Mouse (Mus musculus) adrenal gland, postnatal 10 days (tissue): ENCODE results near the gene Kif18b. TPM values are rescaled to one million over a fixed set of nuclear protein-coding genes. Genes with fewer than 3 reads are reported as not detected.
A peak's percentile ranks its signal among the peaks of the same experiment; 100 is the strongest.

Source experiments
- DNase-seq: peaks from one replicate; pipeline ENCODE4 v3.0.0; 2021; ENCODE audit warnings: mixed read lengths
- total RNA-seq, 2 experiments: library from RNA; stranded (reverse); gene quantifications; 2 replicates each; pipeline ENCODE4 v1.2.3; 2021

Gene Kif18b
- total RNA-seq, 2 experiments from 2014 or later: 6.9 to 10.4 TPM

DNA sequence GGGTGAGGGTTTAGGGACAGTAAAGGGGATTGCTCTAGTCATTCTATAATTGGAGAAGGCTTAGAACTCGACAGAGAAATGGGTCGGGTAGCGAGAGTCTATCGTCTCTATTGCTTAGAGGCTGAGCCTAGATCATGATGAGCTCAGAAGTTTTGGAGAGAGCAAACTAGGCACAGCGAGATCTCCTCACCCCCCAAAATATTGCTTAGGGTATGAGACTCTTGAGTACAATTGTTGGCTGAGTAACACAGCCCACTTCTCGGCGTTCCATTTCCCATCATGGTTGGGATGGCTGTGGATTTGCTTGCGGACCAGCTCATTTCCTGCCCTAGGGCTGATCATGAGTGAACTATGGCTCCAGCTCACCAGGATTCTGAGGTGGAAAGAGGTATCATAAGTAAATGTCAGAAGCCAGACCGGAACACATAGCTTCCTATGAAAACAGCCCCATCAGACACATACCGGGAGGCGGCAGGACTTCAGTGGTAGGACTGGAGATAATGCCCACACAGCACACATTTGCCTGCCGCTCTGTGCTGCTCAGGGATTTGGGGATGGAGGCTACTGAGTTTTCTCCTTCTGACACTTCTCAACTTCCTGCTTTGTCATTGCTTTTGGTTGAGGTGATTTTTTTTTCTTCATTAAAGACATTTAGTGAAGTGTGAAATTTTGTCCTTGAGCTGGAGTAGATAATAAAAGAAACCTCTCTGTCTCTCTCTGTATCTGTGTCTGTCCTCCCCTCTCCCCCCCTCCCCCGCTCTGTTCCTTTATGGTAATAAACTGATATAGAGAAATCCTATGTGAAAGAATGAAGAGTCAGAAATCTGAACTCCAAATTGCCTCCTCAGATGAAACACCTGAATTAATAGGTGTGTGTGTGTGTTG lies 43.4 kb downstream of the Kif18b start:
- DNase-seq: no peak

DNA sequence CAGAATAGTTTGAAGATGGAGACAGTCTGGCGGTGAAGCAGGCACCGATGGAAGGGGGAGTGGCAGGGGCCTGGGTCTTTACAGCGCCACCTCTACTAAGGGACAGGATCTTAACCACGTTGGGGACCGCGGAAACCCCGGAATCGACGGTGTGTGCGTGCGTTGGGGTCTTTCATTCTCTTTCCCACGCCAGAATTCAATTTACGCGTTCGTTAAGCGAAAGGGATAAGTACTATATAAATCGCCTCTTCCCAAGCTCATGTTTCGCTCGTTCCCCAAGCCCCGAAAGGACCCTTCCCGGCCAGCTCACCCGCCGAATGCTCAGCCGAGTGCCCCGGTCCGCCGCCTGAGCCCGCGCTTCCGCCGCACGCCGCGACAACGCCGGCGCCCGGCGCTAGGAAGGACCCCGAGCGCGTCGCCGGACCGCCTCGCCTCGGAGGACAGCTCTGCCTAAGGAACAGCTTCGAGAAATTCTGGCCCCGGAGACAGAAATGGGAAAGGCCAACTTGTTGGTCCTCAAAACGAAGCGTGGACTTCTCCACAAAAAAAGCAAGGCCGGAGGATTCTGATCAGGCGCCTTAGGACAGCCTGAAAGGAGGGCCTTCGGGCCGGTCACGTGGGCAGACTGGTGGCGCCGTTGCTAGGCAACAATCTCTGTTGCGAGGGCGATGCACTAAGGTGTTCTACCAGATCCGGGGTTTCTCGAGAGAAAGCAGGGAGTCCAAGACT lies 44.2 kb downstream of the Kif18b start, which contains the start of the genes Eftud2 and Ccdc103:
TSS of gene Eftud2 (minus strand) at position 401 of the 729 bp plus-strand sequence.
TSS of gene Ccdc103 (plus strand) at position 620 of the 729 bp plus-strand sequence.
- DNase-seq: peak; percentile 94

DNA sequence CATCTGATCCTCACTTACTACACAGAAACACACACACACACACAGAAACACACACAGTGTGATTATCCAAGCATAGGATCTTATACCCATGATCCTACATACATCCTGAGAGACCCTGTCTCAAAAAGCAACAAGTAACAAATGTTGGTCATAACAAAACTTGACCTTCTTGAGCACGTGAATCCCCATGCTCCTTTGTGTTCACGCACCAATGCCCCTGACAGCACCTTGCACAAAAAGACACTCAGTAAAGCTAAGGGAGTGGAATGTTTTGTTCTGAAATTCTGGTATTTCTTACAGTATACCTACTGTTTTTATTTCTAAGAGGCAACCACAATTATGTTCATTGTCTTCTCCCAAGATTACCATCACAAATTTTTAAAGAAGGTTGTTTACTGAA lies 45.4 kb downstream of the Kif18b start:
- DNase-seq: no peak

DNA sequence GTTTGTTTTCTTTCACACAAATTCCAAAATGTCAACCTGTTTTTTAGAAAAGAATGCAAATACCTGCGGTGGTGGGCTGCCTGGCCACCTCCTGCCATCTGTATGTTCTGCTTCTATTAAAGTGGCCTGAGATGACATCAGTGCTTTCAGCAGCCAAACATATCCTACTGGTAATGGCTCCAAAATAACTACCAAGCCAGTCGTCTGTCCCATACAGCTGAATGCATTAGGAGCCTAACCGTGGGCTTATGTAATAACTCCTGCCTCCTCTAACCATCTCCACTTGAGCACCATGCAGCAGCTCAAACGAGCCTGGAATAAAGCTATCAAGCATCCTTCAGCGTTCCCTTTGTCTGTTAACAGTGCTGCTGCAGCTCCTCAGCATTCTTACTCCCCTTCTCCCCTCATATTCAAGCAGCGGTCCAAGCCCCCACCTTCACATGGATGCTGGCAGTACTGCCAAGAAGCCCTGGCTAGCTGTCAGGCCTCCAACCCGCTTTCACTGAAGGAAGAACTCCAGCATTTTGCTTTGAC lies 50.1 kb downstream of the Kif18b start:
- DNase-seq: no peak

DNA sequence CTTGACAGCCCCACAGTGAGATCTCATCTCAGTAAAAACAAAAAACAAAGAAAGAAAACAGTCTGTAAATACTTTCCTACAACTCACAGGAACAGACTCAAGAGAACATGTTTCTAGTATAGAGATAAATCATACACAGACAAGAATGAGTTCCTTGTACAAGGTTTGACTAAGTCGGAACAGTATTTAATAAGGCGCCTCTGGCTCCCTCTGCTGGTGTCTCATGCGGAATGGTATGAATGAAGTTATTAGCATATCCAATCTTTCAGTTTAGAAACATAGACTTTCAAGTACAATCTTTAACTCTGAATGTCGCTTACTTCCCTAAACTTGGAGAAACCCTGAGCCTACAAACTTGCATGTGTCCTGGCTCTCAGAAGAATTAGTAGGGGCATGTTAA lies 60.7 kb downstream of the Kif18b start:
- DNase-seq: peak; percentile 80

DNA sequence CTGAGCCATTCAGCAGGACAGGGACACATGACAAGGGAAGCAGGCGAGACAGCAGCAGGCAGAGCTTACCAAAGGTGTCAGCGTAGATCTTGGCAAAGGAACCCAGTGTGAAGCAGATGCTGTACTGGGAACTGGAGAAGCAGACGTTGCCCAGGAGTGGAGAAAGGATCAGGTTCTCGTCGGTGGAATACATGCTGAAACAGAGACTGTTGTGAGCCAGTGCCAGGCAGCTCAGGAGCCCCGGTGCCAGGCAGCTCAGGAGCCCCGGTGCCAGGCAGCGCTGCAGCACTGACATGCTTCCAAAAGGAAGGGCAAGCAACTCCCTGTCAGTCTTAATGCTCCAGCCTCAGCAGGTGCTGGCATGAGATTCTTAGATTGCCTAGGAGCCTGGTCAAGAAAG lies 65.0 kb downstream of the Kif18b start:
- no peak for DNase-seq

DNA sequence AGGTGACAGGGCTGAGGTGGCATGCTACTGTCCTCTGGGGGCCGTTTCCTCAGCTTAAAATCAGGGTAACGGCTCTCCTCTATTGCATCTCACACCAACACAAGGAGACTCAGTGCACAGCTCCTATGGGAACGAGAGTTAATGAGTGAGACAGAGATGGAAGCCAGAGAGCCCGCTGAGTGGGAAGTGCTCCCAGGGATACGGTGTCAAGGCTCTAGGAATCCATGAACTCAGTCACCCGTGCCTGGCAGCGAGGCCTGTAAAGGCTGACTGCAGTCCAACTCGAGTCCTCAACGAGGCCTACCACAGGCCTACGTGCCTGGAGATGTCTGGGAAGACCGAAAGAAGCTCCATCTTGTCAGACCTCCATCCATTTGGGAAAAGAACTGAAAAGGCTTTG lies 66.0 kb downstream of the Kif18b start:
- DNase-seq: no peak

DNA sequence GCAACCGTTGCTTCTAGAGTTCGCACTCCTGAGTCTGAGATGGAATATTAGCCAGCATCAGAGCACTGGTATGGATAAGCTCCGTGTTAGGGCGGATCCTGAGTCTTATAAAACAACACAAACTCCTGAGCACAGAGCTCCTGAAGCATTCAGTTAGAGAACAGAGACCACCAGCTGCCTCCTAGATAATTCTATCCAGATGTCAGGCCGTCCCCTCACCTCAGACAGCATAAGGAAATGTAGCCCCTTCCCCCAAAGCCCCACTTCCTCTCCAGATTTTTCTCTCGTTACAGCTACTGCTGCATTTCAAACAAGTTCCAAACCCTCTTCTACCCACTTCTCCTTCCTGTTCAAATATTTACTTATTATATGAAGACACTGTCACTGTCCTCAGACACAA lies 69.0 kb downstream of the Kif18b start:
- no peak for DNase-seq

Other genes with a start within 250 kb of the Kif18b start
- gene Ccdc43, start 227.3 kb downstream of the Kif18b start, total RNA-seq: 10 to 100 TPM; 20.7 to 23.6 TPM
- gene Adam11, start 163.7 kb downstream of the Kif18b start, total RNA-seq: 10 to 100 TPM; 18.6 to 45.3 TPM
- 10 to 100 TPM; 24.4 to 27.6 TPM for gene Gjc1, start 105.4 kb downstream of the Kif18b start, total RNA-seq
- gene Higd1b, start 89.3 kb downstream of the Kif18b start, total RNA-seq: 1 to 10 TPM; 2.3 to 3.3 TPM
- gene Eftud2, start 44.1 kb downstream of the Kif18b start, total RNA-seq: 10 to 100 TPM; 67.6 to 87.0 TPM
- under 1 TPM; 0.21 to 0.27 TPM for gene Ccdc103, start 43.9 kb downstream of the Kif18b start, total RNA-seq
- not detected for gene Fam187a, start 40.0 kb downstream of the Kif18b start, total RNA-seq
- under 1 TPM; 0.90 to 0.91 TPM for gene Gfap, start 24.2 kb downstream of the Kif18b start, total RNA-seq
- gene C1ql1, start 21.6 kb upstream of the Kif18b start, total RNA-seq: 10 to 100 TPM; 31.9 to 34.6 TPM
- gene Nmt1, start 103.1 kb upstream of the Kif18b start, total RNA-seq: 10 to 100 TPM; 81.8 to 85.9 TPM
- 10 to 100 TPM; 65.6 to 74.8 TPM for gene Dcakd, start 103.2 kb upstream of the Kif18b start, total RNA-seq
- 10 to 100 TPM in 1 of 2 experiments, 1 to 10 TPM in 1; 8.7 to 11.0 TPM for gene Plcd3, start 176.5 kb upstream of the Kif18b start, total RNA-seq
- gene Acbd4, start 176.6 kb upstream of the Kif18b start, total RNA-seq: 10 to 100 TPM; 81.0 to 94.7 TPM
- gene Hexim1, start 191.1 kb upstream of the Kif18b start, total RNA-seq: 10 to 100 TPM; 49.6 to 50.1 TPM
- gene Hexim2, start 207.3 kb upstream of the Kif18b start, total RNA-seq: 1 to 10 TPM; 4.8 to 8.9 TPM
- 10 to 100 TPM; 17.7 to 20.5 TPM for gene Fmnl1, start 246.0 kb upstream of the Kif18b start, total RNA-seq